Mouse (Mus musculus): Measurements from ENCODE around the gene Olfr355. TPM values are rescaled to one million over a fixed set of nuclear protein-coding genes. Genes with fewer than 3 reads are reported as not detected.

Gene Olfr355
- polyA plus RNA-seq (2014; fragmentation: Nextera tagmentation; extraction: Ambion mirVana): not detected in 2 replicates

DNA sequence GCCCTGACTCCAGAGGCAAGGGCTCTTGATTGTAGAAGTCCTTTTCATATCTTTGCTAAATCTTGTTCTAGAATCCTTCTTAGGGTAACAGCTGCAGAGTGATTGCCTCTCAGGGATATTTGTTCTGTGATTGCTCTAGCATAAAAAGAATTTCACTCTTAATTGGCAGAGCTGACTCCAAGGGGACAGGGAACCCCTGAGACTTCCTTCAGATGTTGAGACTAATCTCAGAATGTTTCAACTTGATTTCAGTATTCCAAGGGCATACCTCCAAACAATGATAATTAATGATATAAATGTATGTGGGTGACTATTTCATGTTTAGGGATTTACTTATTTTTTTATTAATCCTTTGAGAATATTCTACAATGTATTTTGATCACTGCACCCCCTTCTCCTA is at the start of gene Olfr355:
Gene Olfr355 (minus strand): TSS at position 101 of the 400 bp plus-strand sequence.
- H3K4me3 ChIP-seq (ENCODE audit: low read depth, low read length): no peak within 1 kb of the TSS
- no peak within 1 kb of the TSS for H3K4me2 ChIP-seq (ENCODE audit: low read depth, severe bottlenecking)
- DNase-seq (ENCODE audit: low spot score) (no peak), ATAC-seq (ENCODE audit: insufficient number of reproducible peaks, low FRiP score, low TSS enrichment, low read depth) (no peak)
- no peaks in the 10 kb centered on the region for H3K27me3 ChIP-seq (ENCODE audit: control insufficient read depth, insufficient read depth, low read length)
- no peaks in the 10 kb centered on the region for H3K4me1 ChIP-seq (ENCODE audit: control insufficient read depth, insufficient read depth, low read length)
- no peaks in the 10 kb centered on the region for H3K36me3 ChIP-seq (ENCODE audit: control insufficient read depth, insufficient read depth, low read length)
- H3K9me3 ChIP-seq (ENCODE audit: control insufficient read depth, low read length): peaks cover 4% of the 10 kb centered on the region; the same call in 1 of the 2 replicates
- no peak within 1 kb of the TSS for H3K9ac ChIP-seq (ENCODE audit: low read length)
- H3K27ac ChIP-seq (replicated peaks; ENCODE audit: low read depth, low read length): no peak within 1 kb of the TSS

DNA sequence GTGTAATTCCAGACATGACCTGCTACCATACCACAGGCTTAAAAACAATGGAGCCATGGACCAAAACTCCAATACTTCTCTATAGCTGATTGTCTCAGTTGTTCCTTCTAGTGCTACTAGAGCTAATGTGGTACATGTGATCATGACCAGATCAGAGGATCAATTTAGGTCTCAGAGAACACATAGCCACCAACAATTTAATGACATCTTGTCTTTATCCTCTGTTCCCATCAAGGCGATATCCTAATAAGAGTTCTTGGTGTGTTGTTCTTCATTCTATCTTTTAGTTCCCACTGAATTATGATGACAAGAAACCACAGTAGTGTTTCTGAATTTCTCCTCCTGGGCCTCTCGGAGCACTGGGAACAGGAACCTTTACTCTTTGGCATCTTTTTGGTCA is 8.1 kb upstream of the Olfr355 start, which contains the start of gene Olfr356:
Gene Olfr356 (plus strand): TSS at position 301 of the 400 bp plus-strand sequence.
- DNase-seq (ENCODE audit: low spot score): no peak
- no peak within 1 kb of the TSS for H3K4me3 ChIP-seq (ENCODE audit: low read depth, low read length)
- 90% methylated on average over 2 of the region's 2 CpGs for WGBS

DNA sequence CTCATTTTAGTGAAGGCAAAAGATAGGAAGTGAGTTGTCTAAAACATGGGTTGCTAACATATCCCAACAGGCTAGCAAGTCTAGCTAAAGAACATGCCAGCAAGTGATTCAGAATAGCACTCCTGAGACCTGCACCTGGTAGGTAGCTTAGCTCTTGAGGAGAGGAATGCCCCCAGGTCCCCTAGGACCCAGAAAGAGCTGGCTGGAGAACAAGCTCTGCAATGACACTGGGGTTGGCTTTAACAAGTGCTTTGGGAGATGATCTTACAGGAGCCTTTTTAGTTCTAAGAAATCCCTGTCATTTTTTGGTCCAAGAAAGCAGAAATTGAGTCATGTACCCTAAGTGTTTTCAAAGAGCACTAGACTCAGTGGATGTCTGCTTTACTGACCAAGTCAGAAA is 23.3 kb downstream of the Olfr355 start, which contains the start of gene Olfr354:
Gene Olfr354 (plus strand): TSS at position 301 of the 400 bp plus-strand sequence.
- H3K9me3 ChIP-seq (ENCODE audit: control insufficient read depth, low read length): no peaks in the 10 kb centered on the region
- H3K36me3 ChIP-seq (ENCODE audit: control insufficient read depth, insufficient read depth, low read length): no peaks in the 10 kb centered on the region
- no peaks in the 10 kb centered on the region for H3K27me3 ChIP-seq (ENCODE audit: control insufficient read depth, insufficient read depth, low read length)
- no peak within 1 kb of the TSS for H3K4me3 ChIP-seq (ENCODE audit: low read depth, low read length)
- H3K9ac ChIP-seq (ENCODE audit: low read length): no peak within 1 kb of the TSS
- H3K27ac ChIP-seq (replicated peaks; ENCODE audit: low read depth, low read length): no peak within 1 kb of the TSS
- DNase-seq (ENCODE audit: low spot score): no peak
- H3K4me1 ChIP-seq (ENCODE audit: control insufficient read depth, insufficient read depth, low read length): no peaks in the 10 kb centered on the region
- no peak within 1 kb of the TSS for H3K4me2 ChIP-seq (ENCODE audit: low read depth, severe bottlenecking)
- no peak for ATAC-seq (ENCODE audit: insufficient number of reproducible peaks, low FRiP score, low TSS enrichment, low read depth)

More for the DNA sequence above, 8.1 kb upstream of the Olfr355 start, which contains the start of gene Olfr356:
- no peak for ATAC-seq (ENCODE audit: insufficient number of reproducible peaks, low FRiP score, low TSS enrichment, low read depth)
- Histone ChIP-seq H3K4me1 (ENCODE audit: control insufficient read depth, insufficient read depth, low read length) (no peaks in the 10 kb centered on the region), H3K9ac (ENCODE audit: low read length) (no peak within 1 kb of the TSS), H3K27me3 (ENCODE audit: control insufficient read depth, insufficient read depth, low read length) (no peaks in the 10 kb centered on the region), H3K36me3 (ENCODE audit: control insufficient read depth, insufficient read depth, low read length) (no peaks in the 10 kb centered on the region), H3K4me2 (ENCODE audit: low read depth, severe bottlenecking) (no peak within 1 kb of the TSS), H3K9me3 (ENCODE audit: control insufficient read depth, low read length) (no peaks in the 10 kb centered on the region), H3K27ac (replicated peaks; ENCODE audit: low read depth, low read length) (no peak within 1 kb of the TSS)

DNA sequence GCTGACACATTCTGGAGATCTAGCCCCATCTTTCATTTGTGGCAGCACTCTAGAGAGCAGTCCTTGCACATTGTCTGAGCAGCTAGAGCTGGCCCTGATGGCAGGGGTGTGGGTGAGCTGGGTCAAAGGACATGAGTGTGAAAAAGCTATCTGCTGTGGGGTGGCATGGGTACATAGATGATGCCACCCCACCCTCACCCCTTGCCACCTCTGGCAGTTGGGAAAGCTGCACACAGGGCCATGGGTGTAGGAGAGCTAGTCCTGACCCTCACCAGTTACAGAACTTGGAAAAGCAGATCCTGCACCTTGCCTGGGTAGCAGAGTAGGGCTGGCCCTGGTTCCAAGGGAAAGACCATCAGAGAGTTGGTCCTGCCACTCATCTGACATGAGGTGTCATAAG is 31.6 kb downstream of the Olfr355 start:
- Histone ChIP-seq H3K4me2 (ENCODE audit: low read depth, severe bottlenecking) (no peak overlapping the region), H3K4me3 (ENCODE audit: low read depth, low read length) (no peak overlapping the region), H3K9me3 (ENCODE audit: control insufficient read depth, low read length) (0 out of 2 replicates have a peak, but pooled peaks cover 3% of the 10 kb centered on the region), H3K9ac (ENCODE audit: low read length) (no peak overlapping the region), H3K27ac (replicated peaks; ENCODE audit: low read depth, low read length) (no peak overlapping the region), H3K4me1 (ENCODE audit: control insufficient read depth, insufficient read depth, low read length) (no peaks in the 10 kb centered on the region), H3K27me3 (ENCODE audit: control insufficient read depth, insufficient read depth, low read length) (no peaks in the 10 kb centered on the region), H3K36me3 (ENCODE audit: control insufficient read depth, insufficient read depth, low read length) (no peaks in the 10 kb centered on the region)
- DNase-seq (ENCODE audit: low spot score) (no peak), ATAC-seq (ENCODE audit: insufficient number of reproducible peaks, low FRiP score, low TSS enrichment, low read depth) (no peak)

DNA sequence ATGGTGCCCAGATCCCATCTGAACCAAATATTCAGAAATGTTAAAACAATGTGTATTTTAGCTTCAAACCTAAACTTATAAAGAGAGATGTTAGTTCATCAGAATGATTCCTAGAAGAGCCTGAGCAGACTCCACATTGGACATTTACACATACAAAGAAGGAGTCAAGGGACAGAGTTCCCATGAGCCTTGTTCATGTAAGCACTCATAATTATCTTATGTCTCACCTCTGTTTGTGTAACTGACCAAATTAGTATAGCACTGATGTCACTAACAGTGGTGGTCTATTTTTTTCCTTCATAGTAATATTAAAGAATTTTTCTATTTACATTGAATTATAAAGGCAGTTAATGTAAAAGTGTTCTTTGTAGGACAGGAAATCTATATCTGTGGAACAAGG is 35.9 kb downstream of the Olfr355 start, which contains the start of gene Olfr353:
Gene Olfr353 (minus strand): TSS at position 101 of the 400 bp plus-strand sequence.
- Histone ChIP-seq H3K4me3 (ENCODE audit: low read depth, low read length) (no peak within 1 kb of the TSS), H3K36me3 (ENCODE audit: control insufficient read depth, insufficient read depth, low read length) (no peaks in the 10 kb centered on the region), H3K27me3 (ENCODE audit: control insufficient read depth, insufficient read depth, low read length) (no peaks in the 10 kb centered on the region), H3K27ac (replicated peaks; ENCODE audit: low read depth, low read length) (no peak within 1 kb of the TSS), H3K9me3 (ENCODE audit: control insufficient read depth, low read length) (0 out of 2 replicates have a peak, but pooled peaks cover 3% of the 10 kb centered on the region), H3K4me2 (ENCODE audit: low read depth, severe bottlenecking) (no peak within 1 kb of the TSS), H3K9ac (ENCODE audit: low read length) (no peak within 1 kb of the TSS), H3K4me1 (ENCODE audit: control insufficient read depth, insufficient read depth, low read length) (no peaks in the 10 kb centered on the region)
- no peak for DNase-seq (ENCODE audit: low spot score)
- no peak for ATAC-seq (ENCODE audit: insufficient number of reproducible peaks, low FRiP score, low TSS enrichment, low read depth)

Other genes starting within 250 kb of the Olfr355 start
- gene Olfr346, start 243.1 kb downstream of the Olfr355 start, polyA plus RNA-seq (2014; fragmentation: Nextera tagmentation; extraction: Ambion mirVana): not detected in 2 replicates
- not detected in 2 replicates for gene Olfr347, start 197.0 kb downstream of the Olfr355 start, polyA plus RNA-seq (2014; fragmentation: Nextera tagmentation; extraction: Ambion mirVana)
- gene Olfr348, start 144.6 kb downstream of the Olfr355 start, polyA plus RNA-seq (2014; fragmentation: Nextera tagmentation; extraction: Ambion mirVana): not detected in 2 replicates
- gene Olfr50, start 138.4 kb downstream of the Olfr355 start, polyA plus RNA-seq (2014; fragmentation: Nextera tagmentation; extraction: Ambion mirVana): not detected in 2 replicates
- not detected in 2 replicates for gene Olfr3, start 111.9 kb downstream of the Olfr355 start, polyA plus RNA-seq (2014; fragmentation: Nextera tagmentation; extraction: Ambion mirVana)
- gene Olfr350, start 82.6 kb downstream of the Olfr355 start, polyA plus RNA-seq (2014; fragmentation: Nextera tagmentation; extraction: Ambion mirVana): not detected in 2 replicates
- not detected in 2 replicates for gene Olfr351, start 66.2 kb downstream of the Olfr355 start, polyA plus RNA-seq (2014; fragmentation: Nextera tagmentation; extraction: Ambion mirVana)
- not detected in 2 replicates for gene Olfr352, start 60.4 kb downstream of the Olfr355 start, polyA plus RNA-seq (2014; fragmentation: Nextera tagmentation; extraction: Ambion mirVana)
- gene Olfr353, start 36.0 kb downstream of the Olfr355 start, polyA plus RNA-seq (2014; fragmentation: Nextera tagmentation; extraction: Ambion mirVana): not detected in 2 replicates
- gene Olfr354, start 23.2 kb downstream of the Olfr355 start, polyA plus RNA-seq (2014; fragmentation: Nextera tagmentation; extraction: Ambion mirVana): not detected in 2 replicates
- not detected in 2 replicates for gene Olfr356, start 8.2 kb upstream of the Olfr355 start, polyA plus RNA-seq (2014; fragmentation: Nextera tagmentation; extraction: Ambion mirVana)
- not detected in 2 replicates for gene Olfr357, start 64.9 kb upstream of the Olfr355 start, polyA plus RNA-seq (2014; fragmentation: Nextera tagmentation; extraction: Ambion mirVana)
- not detected in 2 replicates for gene Olfr358, start 80.4 kb upstream of the Olfr355 start, polyA plus RNA-seq (2014; fragmentation: Nextera tagmentation; extraction: Ambion mirVana)
- gene Olfr360, start 136.8 kb upstream of the Olfr355 start, polyA plus RNA-seq (2014; fragmentation: Nextera tagmentation; extraction: Ambion mirVana): not detected in 2 replicates
- gene Olfr361, start 160.4 kb upstream of the Olfr355 start, polyA plus RNA-seq (2014; fragmentation: Nextera tagmentation; extraction: Ambion mirVana): not detected in 2 replicates
- gene Olfr362, start 189.0 kb upstream of the Olfr355 start, polyA plus RNA-seq (2014; fragmentation: Nextera tagmentation; extraction: Ambion mirVana): not detected in 2 replicates
- not detected in 2 replicates for gene Olfr364-ps1, start 210.4 kb upstream of the Olfr355 start, polyA plus RNA-seq (2014; fragmentation: Nextera tagmentation; extraction: Ambion mirVana)